Mouse (Mus musculus) bone marrow, adult 2 months (tissue): ENCODE results near the gene Mcrip1. TPM values are rescaled to one million over a fixed set of nuclear protein-coding genes. Genes with fewer than 3 reads are reported as not detected.
A peak's percentile ranks its signal among the peaks of the same experiment; 100 is the strongest.

Source experiments
- H3K27ac ChIP-seq: fragments of 200-500 bp; 2 replicates; pipeline ENCODE4 v1.5.1; 2012; ENCODE audit warnings: low read depth, mild to moderate bottlenecking, control low read depth, inconsistent platforms, low read length; ENCODE audit not compliant: control insufficient read depth, poor library complexity, insufficient read depth
- H3K4me1 ChIP-seq: fragments of 200-500 bp; 2 replicates; pipeline ENCODE4 v1.6.1; 2011; ENCODE audit warnings: low read length; ENCODE audit not compliant: control insufficient read depth, insufficient read depth
- H3K4me3 ChIP-seq: fragments of 200-500 bp; replicated peaks from 2 replicates; pipeline ENCODE3; 2011; ENCODE audit warnings: mild to moderate bottlenecking, low read depth, low read length, control low read depth; ENCODE audit not compliant: control insufficient read depth
- CTCF ChIP-seq: fragments of 200-500 bp; IDR thresholded peaks from 2 replicates; pipeline ENCODE4 v1.5.1; 2011; ENCODE audit warnings: low read length, control low read depth; ENCODE audit not compliant: control insufficient read depth, insufficient read depth
- POLR2A ChIP-seq: fragments of 200-500 bp; IDR thresholded peaks from 2 replicates; pipeline ENCODE4 v1.6.1; 2011; ENCODE audit warnings: low read depth, mild to moderate bottlenecking, control low read depth, low read length, borderline replicate concordance; ENCODE audit not compliant: control insufficient read depth
- WGBS: fragments of 180-500 bp; shearing (Covaris S2); methylation state at CpG from one replicate; pipeline ENCODE4 v1.1.7; 2018; 5-methylcytosine and 5-hydroxymethylcytosine counted together
- polyA plus RNA-seq: library from polyadenylated mRNA; stranded (reverse); fragments of >200 nt; gene quantifications from 2 replicates; pipeline ENCODE4 v1.2.4, GENCODE M21; 2011; ENCODE audit warnings: low replicate concordance; ENCODE audit not compliant: missing spikeins, insufficient read depth, insufficient read length

Gene Mcrip1
- polyA plus RNA-seq, 1 experiment: 86.5 TPM

DNA sequence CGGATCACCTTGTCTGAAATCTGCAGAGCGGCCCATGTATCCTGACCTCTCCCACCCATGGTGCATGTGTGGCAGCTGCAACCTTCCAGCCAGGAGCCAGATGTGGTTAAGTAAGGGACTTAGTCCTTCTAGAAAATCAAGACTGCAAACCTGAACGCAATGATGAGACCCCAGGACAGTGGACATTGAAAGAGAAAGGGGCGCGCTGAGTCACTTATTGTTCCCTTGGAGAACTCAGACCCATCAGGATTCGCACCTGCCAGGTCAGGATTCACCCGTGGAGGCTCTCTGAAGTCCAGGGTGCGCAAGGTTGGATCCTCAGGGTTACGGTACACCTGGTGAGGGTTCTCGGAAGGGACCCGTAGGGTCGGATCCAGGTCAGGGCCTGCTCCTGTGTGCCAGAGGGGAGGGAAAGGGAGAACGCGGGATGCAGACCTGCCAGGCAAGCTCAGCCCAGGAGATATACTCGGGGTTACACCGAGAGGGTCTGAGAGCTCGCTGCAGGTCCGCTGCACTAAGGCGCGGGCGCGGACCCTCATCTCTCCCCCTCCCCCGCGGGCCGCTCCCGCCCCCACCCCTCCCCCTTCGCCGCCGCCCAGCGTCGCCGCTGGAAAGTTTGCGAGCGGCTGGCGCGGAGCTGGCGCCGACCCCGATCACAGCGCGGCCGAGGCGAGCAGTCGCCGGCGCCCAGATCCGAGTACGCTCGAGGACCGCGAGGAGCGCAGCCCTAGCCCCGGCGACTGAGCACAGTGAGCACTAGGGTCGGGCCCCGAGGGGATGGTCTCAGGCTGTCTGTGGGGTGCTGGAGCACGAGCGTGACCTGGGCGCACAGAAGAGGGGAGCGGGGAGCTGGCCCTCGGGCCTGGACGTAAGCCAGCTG, 19.2 kb downstream of the Mcrip1 start, which contains the start of gene Gcgr:
Gene Gcgr (plus strand): TSS at position 615 of the 880 bp plus-strand sequence.
- Histone ChIP-seq H3K4me3 (no peak within 1 kb of the TSS), H3K27ac (no peak within 1 kb of the TSS), H3K4me1 (no peaks in the 10 kb centered on the region; the same call in 1 of the 2 replicates)
- TF ChIP-seq CTCF (no peak), POLR2A (no peak)
- 16% methylated on average over 51 of the region's 62 CpGs for WGBS

GRCm38 (mm10) chr11:120528903-120529302, 20.6 kb downstream of the Mcrip1 start:
- TF ChIP-seq POLR2A: no peak
- TF ChIP-seq CTCF: no peak
- Histone ChIP-seq H3K4me1 (no peaks in the 10 kb centered on the region; the same call in 1 of the 2 replicates), H3K4me3 (no peak overlapping the region), H3K27ac (no peak overlapping the region)
- 85% methylated on average over 4 of the region's 4 CpGs for WGBS

- no peak overlapping the region for H3K27ac ChIP-seq
- no peak overlapping the region for H3K4me3 ChIP-seq
- no peaks in the 10 kb centered on the region; the same call in 1 of the 2 replicates for H3K4me1 ChIP-seq
- WGBS: 33% methylated on average over 9 of the region's 9 CpGs
- TF ChIP-seq POLR2A (no peak), CTCF (no peak)
Observed at GRCm38 (mm10) chr11:120527690-120528354, 21.7 kb downstream of the Mcrip1 start.

- no peaks in the 10 kb centered on the region; the same call in 1 of the 2 replicates for H3K4me1 ChIP-seq
- no peak for TF ChIP-seq CTCF
- TF ChIP-seq POLR2A: no peak
- no peak overlapping the region for H3K4me3 ChIP-seq
- WGBS: 65% methylated on average over 2 of the region's 2 CpGs
- H3K27ac ChIP-seq: peak overlapping the region; percentile 45
Observed at GRCm38 (mm10) chr11:120525959-120526358, 23.6 kb downstream of the Mcrip1 start.

DNA sequence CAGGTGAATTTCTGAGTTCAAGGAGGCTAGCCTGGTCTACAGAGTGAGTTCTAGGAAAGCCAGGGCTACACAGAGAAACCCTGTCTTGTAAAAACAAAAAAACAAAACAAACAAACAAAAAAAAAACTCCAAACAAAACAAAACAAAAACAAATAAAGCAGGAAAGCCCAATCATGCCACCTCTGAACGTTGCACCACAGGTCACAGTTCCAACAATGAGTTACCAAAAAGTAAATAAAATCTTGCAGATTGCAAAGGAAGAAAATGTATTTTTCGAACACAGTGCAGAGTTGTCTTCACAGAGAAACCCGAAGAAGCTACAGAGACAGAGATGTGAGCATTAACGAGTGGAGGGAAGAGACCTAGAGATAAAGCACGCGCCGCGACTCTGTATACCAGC, 26.9 kb downstream of the Mcrip1 start:
- Histone ChIP-seq H3K4me3 (no peak overlapping the region), H3K27ac (no peak overlapping the region), H3K4me1 (peaks cover 2% of the 10 kb centered on the region; the same call in 1 of the 2 replicates)
- TF ChIP-seq POLR2A: no peak
- 84% methylated on average over 8 of the region's 8 CpGs for WGBS

DNA sequence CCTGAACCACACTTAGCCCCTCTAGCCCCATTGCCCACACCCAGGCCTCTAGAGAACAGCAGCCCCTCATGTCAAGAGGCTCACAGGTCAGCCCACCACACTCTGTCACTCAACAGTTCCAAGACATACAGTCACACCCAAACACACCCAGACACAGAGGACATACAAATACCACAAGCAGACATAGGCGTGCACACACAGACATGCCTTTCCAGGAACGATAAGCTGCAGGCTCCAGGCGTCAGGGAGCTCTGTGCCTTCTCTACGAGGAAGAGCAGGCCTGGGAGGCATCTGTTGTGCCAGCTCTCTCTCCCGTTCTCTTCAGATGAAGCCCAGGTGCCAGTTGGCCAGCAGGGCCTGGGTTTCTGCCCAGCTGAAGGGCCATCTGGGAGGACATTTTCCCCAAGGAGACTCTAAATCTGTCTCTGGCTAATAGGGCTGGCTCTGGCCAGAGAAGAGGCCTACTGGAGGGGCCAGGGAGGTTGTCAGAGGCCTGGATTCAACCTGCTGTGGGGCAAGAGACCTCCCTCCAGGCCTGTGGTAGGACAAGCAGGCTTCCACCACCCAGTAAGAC, 28.5 kb downstream of the Mcrip1 start:
- 79% methylated on average over 5 of the region's 5 CpGs for WGBS
- Histone ChIP-seq H3K4me1 (peaks cover 2% of the 10 kb centered on the region; the same call in 1 of the 2 replicates), H3K27ac (no peak overlapping the region), H3K4me3 (no peak overlapping the region)
- TF ChIP-seq POLR2A: no peak

DNA sequence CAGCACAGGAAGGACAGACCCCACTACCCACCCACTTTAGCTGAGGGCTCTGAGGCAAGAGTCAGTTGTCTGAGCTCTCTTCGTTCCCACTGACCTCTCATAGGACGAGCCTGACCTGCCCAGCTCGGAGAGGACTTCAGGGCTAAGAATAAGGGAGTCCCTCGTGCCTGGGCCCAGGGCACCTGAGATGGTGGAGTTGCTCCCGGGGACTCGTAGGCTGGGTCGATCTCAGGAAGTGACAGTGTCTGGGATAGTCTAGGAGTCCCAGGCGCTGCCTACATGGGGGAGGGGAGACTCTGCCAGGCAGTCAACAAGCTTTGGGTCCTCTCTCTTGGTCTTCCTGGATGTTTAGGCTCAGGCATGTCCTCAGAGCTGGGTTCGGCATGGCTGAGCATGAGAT, 29.0 kb downstream of the Mcrip1 start:
- peaks cover 2% of the 10 kb centered on the region; the same call in 1 of the 2 replicates for H3K4me1 ChIP-seq
- no peak overlapping the region for H3K4me3 ChIP-seq
- TF ChIP-seq CTCF (no peak), POLR2A (no peak)
- 82% methylated on average over 9 of the region's 9 CpGs for WGBS
- no peak overlapping the region for H3K27ac ChIP-seq

DNA sequence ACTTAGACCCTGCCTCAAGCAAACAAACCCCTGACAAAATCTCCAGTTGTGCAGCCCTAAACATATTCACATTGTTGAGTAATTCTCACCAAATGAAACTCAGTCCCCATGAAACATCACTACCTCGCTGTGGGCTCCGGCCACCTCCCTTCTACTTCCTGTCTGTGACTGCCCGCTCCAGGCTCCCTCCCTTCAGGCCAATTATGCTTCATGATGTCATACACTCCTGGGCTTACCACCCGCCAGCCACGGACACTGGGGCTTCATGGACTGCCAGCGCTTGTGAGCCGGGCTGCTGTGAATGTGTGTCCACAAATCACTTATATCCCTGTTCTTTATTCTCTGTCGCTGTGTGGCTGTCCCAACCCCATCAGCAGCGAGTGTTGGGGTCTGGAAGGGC, 29.8 kb downstream of the Mcrip1 start:
- no peak for TF ChIP-seq CTCF
- TF ChIP-seq POLR2A: no peak
- Histone ChIP-seq H3K4me1 (peaks cover 2% of the 10 kb centered on the region; the same call in 1 of the 2 replicates), H3K27ac (0 out of 2 replicates have a peak overlapping the region, but pooled peaks have one; percentile 21), H3K4me3 (no peak overlapping the region)
- 35% methylated on average over 9 of the region's 9 CpGs for WGBS
